Mouse (Mus musculus): ENCODE results near the gene Stkld1.
"Not testable (repeated sequence)": the region's sequence is repeated elsewhere in the genome, so short reads cannot be mapped to it uniquely, and the experiment has no call there.

The Stkld1 gene

DNA sequence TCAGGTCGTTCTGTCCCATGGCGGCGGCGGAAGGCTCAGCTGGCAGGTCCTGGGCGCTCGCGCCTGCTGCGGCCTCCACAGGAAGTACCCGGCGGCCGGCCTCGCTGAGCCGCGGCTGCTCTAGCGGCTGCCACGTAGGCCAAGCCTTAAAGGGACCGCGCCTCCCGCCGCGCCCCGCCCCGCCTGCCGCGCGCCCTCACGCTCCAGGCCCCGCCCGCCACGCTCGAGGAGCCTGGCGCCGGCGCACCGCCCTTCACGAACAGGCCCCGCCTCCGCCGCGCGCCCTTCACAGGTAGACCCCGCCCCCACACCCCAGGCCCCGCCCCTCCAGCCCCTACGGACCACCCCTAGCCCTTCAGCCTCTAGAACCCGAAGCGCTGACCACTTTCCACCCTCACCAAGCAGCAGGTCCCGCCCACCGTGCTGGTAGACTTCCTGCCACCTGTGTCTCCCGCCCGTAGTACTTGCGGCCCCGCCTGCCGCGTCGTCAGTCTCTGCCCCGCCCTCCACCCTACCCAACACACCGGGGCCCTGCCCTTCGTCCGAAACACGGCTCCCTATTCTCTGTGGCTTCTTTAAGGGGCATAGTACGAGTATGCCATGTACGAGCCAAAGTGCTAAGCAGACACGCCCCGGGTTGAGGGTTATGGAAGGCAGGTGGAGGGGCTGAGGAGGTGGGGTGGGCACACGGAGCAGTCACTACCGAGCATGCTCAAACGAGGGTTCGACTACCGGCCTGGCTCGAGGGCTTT, at the start of gene Stkld1, which contains the start of gene Surf4:
Gene Stkld1, plus strand, starts transcription at position 744 of the 752 bp plus-strand sequence.
Gene Surf4, minus strand, starts transcription at position 625 of the 752 bp plus-strand sequence.
- DNase-seq (ENCODE audit: low read depth, low spot score), result peak; percentile 75

DNA sequence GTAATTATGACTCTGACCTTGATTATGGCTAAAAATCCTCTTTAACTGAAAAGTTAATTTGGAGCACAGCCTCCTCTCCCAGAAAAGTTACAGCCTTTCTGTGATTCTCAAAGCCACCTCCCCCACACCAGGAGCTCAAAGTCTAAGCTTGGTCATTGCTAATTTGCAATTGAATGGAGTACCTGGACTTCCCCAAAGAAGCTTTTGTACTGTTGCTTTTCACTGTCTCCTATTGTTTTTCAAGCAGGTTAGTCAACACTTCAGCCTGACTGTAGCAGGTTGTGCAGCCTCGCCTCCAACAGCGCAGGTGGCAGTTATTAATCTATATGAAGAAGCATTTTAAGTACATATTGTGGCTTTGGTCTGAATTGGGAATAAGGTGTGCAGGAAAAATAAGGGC, 48.3 kb upstream of the Stkld1 start:
- not testable (repeated sequence) for DNase-seq (ENCODE audit: low read depth, low spot score)

DNA sequence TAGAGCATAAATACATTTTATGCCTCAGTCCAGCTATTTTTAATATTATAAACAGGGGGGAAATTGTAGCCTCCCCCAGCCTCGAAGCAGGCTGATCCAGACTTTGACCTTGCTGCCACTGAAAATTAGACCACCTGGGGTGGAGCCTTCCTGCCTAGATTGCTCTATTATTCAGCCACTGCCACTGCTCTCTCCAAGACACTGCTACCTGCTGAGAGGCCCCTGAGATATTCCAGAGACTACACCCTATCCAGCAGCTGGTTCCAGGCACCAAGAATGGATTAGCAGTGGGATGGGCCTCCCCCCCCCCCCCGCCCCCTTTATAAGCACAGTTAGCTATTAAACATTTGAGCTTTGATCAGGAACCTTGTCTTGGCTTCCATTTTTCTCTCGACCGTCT, 47.7 kb upstream of the Stkld1 start:
- DNase-seq (ENCODE audit: low read depth, low spot score), result not testable (repeated sequence)

DNA sequence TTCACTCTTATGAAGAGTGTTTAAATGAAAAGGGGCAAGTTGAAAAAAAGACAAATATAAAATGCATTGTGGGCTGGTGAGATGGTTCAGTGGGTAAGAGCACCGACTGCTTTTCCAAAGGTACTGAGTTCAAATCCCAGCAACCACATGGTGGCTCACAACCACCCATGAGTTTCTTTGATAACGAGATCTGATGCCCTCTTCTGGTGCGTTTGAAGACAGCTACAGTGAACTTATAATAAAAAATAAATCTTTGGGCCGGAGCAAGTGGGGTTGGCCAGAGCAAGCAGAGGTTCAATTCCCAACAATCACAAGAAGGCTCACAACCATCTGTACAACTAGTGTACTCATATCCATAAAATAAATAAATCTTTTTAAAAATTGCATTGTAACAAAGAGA, 37.9 kb upstream of the Stkld1 start:
- no peak for DNase-seq (ENCODE audit: low read depth, low spot score)

DNA sequence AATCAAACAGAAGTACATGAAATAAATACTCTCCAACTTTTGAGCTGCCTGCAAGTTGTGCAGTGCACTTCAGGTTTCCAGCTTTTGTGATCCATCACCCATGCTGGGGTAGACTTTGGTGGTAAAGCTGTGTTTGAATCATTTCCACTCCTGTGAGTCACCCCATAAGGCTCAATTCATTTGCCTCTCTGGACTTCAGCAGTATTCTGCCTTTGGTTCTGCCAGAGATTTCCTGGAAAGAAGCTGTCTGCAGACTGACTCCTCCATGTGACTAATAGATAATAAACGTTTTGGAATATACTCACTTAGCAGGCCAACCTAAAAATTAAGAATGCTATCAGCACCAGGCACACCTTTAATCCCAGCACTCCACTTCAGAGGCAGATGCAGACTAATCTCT, 33.1 kb upstream of the Stkld1 start:
- no peak for DNase-seq (ENCODE audit: low read depth, low spot score)

DNA sequence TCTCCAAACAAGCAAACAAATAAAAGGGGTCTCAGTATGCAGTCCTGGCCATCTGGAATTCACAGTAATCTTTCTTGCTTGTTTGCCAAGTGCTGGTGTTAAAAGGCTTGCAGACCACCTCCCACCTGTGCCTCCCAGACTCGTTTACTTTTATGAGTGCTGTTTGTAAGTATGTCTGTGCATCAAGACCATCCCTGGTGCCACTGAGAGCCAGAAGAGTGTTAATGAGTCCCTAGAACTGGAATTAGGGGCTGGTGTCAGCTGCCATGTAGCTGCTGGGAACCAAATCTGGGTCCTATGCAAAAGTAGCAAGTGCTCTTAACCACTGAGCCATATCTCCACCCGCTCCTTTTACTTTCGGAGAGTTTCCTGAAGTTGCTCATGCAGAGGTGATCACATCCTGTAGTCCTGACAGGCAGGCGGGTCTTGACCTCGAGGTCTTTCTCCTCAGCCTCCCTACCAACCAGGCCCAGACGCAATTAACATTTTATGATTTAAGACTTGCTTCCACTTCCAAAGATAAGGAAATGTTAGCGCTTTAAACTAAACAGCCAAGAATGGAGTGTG, 31.9 kb upstream of the Stkld1 start:
- DNase-seq (ENCODE audit: low read depth, low spot score), result no peak

DNA sequence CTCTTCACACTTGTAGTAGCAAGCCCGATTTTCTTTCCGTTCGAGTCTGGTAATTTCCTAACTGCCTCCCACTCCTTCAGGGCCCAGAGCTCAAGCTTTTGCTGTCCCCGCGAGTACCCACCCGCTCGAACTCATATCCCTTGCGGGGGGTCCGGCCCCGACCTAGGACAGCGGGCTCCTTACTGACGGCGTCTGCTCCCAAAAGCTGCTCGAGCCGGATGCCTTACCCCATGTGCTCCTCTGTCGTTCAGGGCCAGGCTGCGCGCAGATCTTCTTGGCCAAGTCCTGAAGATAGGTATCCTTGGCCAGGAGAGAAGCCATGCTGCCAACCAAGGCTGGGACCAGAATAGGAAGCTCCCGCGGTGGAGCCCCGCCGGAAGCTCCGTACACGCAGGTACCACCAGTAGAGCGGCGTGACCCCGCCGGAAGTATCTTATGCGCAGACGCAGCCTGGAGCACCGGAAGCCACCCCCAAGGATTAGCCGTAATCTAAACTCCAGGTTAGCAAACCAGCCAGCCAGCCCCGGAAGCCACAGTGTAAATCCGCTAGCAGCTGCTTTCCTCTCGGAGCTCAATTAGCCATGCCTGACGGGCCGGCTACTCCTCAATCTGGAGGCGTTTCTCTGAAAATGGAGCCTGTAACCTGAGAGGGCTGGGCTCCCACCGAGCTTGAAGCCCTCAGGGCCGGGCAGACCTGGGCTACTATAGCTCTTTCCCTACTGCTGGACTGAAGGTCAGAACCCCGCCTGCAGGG, 31.2 kb upstream of the Stkld1 start, which contains the start of gene Surf6:
Gene Surf6, minus strand, starts transcription at position 413 of the 754 bp plus-strand sequence.
- peak; percentile 98 for DNase-seq (ENCODE audit: low read depth, low spot score)

DNA sequence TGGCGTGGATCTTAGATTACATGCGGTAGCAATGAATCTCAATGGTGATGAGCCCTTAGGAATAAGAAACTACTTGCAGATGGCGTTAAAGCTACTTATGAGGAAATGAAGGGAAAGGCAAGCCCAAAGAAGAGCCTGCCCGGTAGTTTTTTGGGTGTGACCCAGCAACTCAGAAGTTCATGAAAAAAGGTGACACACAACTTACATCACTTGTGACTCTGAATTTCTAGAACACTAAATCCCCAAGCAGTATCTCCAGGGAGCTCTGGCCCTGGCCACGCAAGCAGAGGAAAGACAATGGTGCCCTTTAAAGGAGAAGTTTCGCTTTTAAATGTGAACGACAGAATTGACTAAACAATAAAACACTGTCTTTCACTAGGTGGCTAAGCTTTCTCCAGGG, 30.5 kb upstream of the Stkld1 start:
- DNase-seq (ENCODE audit: low read depth, low spot score), result no peak

DNA sequence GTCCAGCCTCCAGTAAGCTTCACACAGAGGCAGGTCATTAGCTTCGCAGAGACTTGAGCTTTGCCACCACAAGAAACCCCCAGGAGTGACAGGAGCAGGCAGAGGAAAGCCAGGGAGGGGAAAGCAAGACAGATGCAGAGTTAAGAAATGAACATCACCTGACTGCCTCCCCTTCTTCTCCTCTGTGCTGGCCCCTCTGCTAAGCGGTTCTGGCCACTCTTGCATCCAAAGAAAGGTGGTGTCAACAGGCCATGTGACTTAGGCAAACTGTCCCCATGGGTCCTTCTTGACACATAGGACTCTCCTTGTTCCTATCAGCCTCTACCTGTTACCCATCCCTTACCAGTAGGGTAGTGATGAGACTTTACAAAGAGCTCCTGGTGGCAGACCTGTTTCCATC, 27.9 kb upstream of the Stkld1 start:
- DNase-seq (ENCODE audit: low read depth, low spot score), result no peak

DNA sequence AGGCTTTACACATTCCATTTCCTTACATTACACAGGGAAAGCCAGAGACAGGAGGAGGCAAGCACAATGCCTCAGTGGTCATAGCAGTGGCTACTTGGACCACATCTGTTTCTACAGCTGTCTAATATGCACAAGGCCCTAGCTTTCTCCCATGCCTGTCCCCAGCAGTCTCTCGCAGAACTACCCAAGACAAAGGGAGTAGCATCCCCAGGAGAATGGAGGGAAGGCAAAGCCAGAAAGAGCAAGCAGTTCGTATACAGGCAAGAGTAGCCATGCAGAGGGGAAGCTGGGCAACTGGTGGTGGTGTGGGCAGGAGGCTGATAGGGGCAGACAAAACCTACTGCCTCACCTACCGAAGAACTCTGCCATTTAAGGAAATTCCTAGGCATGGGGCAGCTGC, 27.4 kb upstream of the Stkld1 start:
- no peak for DNase-seq (ENCODE audit: low read depth, low spot score)

DNA sequence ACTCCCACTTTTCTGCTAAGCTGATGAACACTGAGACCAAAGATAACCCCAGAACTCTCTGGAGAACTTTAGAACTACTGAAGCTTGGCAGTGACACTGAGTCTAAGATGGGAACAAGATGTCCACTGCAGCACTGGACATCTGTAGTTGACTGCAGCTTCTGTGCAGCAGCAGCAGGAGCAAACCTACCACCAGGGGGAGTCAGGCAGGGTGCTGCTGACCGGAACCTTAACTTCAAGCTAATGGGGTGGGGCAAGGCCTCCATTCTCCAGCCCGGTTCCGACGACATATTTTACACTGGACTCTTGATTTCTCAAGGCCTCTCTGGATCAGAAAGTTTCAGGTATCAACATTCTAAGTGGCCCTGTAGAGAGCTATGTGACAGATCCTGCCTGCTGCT, 26.7 kb upstream of the Stkld1 start:
- DNase-seq (ENCODE audit: low read depth, low spot score), result no peak

DNA sequence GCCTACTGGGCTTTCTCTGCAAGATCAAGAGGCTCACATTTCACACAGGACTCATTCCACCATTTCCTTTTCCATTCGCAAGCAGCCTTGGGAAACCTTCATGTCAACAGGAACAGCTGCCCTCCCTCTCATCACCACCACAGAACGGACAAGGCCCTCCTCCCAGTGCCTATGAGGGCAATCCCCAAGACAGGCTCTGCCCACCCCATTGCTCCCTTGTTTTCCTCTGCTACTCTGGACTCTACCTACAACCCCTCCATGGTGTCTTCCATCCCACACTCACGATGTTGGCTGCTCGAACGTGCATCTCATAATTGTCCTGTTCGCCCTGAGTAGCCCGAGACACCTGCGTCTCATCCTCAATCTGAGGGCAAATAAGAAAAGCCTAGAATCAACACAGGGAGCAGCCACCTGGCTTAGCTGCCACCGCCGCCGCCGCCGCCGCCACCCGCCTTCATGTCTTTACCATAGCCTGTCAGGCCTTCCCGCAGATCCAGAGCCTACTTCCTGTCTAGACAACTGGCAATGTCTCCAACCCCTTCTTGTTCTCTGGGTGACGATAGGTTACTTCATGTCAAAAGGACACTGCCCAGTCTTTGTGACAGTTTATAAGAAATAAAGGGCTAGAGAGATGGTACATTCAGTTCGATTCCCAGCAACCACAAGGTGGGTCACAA, 25.0 kb upstream of the Stkld1 start:
- DNase-seq (ENCODE audit: low read depth, low spot score), result no peak

DNA sequence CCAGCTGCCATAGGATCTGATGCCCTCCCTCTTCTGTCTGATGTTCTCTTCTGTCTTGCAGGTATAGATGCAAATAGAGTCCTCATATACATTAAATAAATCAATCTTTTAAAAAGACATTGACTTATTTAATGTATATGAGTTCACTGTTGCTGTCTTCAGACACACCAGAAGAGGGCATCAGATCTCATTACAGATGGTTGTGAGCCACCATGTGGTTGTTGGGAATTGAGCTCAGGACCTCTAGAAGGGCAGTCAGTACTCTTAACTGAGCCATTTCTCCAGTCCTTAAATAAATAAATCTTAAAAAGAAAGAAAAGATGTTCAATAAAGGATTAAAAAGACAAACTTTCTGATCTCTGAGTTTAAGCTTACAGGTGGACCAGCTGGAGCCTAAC, 24.5 kb upstream of the Stkld1 start:
- no peak for DNase-seq (ENCODE audit: low read depth, low spot score)

DNA sequence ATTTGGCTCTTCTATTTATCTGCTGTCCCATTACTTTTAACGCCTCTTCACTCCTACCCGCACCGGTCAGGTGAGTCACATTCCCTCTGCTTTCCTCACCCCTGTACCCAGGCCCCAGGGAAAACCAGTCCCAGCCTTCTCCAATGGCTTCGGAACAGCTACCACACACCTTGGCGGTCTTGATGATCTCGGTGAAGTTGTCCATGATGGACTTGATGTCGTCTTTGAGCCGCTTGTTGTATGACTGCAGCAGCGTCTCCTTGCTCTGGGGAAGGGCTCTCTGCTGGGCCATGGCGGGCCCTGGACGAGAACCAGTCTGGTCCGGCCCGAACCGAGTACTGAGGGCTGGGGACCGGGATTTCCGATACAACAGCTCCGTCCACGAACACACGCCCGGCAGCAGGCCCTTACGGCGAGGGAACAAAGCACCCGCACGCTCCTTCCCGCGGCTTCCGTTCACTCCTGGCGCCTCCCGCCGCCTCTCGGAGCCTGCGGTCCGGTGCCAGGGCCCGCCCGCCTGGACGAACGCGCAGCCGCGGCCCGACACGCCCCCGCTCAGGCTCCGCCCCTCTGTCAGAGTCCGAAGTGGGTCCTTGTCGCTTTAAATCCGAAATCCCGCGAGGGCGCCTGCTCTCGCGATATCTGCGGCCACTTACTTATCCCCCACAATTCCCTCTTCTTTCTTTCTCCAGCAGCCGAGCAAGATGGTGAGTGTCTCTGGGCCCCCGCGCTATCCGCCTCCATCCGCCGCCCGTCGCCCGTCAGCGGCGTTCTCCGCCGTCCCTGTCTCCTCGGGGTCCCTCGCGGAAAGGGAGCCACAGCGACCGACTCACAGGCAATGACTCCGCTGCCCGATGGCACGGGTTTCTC, 23.5 kb upstream of the Stkld1 start, which contains the start of the genes Med22 and Rpl7a:
Gene Med22, minus strand, starts transcription at position 554 of the 870 bp plus-strand sequence.
Gene Rpl7a, plus strand, starts transcription at position 641 of the 870 bp plus-strand sequence.
- peak; percentile 97 for DNase-seq (ENCODE audit: low read depth, low spot score)

DNA sequence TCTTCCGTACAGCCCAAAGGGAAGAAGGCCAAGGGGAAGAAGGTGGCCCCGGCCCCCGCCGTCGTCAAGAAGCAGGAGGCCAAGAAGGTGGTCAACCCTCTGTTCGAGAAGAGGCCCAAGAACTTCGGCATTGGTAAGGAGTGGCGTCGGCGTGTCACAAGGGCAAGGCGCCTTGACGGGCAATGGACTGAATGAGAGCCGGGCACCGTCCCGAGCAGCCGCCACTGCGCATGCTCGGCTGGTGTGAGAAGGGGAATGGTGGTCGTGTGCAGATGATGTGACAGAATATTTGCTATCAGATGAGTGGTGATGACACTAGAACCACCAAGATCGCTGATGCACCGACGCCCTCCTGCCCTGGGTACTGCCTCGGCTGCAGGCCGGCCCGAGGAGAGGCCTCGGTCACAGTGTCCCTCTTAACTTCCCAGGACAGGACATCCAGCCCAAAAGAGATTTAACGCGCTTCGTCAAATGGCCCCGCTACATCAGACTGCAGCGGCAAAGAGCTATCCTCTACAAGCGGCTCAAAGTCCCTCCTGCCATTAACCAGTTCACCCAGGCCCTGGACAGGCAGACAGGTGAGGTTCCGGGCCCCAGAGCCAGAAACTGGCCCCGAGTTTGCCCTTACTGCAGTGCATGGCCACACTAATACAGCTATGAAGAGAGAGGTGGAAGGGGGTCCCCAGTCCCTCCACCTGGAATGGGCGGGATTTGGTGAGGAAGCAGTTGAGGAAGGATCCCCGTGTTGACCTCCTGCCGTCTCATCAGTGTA, 22.7 kb upstream of the Stkld1 start:
- DNase-seq (ENCODE audit: low read depth, low spot score), result no peak

DNA sequence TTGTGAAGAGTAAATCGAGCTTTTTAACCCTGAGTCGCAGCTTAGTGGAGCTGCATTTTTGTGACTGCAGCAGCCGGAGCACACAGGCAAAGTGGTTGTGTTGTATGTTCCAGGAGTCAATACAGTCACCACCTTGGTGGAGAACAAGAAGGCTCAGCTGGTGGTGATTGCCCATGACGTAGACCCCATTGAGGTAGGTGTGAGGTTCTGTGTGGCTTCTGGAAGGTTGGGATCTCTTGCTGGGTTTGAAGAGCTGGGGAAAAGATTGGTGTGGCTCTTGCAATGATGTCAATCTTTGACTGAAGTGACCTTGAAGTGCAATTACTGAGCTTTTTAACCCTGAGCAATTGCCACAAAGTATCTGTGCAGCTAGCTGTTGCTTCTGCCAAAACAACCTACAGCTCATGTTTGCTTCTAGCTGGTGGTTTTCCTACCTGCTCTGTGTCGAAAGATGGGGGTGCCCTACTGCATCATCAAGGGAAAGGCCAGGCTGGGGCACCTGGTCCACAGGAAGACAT, 21.5 kb upstream of the Stkld1 start:
- no peak for DNase-seq (ENCODE audit: low read depth, low spot score)

DNA sequence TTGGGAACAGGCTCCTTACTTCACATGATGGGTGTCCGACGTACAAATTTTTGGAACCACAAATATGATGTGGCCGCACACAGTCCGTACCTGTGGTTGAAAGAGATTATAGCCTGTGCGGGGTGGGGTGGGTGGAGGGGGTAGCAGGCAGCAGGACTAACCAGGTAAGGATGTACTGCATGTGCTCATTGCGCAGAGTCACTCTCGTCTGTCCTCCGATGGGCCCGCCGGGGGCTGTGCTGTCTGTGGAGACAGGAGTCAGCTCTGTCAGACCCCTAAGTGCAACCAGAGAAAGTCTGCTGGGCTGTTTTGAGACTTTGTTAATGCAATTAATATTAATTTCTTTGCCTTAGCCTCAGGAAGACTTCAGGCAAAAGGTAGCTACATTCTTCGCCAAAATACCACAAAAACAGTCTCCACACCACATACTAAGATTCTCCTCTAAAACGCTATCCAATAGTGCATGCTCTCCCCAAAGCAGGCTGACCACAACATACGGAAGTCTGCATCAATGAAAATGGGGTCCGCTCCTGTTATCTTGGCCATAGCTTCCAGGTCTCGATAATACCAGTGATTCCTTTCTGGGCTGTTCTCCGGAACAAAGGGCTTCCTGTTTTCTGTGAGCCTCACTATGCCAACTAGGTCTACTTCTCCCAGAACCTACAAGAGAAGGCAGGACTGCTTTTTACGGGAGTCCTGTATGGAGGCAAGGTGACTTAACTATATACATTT, 20.3 kb upstream of the Stkld1 start:
- DNase-seq (ENCODE audit: low read depth, low spot score), result no peak

DNA sequence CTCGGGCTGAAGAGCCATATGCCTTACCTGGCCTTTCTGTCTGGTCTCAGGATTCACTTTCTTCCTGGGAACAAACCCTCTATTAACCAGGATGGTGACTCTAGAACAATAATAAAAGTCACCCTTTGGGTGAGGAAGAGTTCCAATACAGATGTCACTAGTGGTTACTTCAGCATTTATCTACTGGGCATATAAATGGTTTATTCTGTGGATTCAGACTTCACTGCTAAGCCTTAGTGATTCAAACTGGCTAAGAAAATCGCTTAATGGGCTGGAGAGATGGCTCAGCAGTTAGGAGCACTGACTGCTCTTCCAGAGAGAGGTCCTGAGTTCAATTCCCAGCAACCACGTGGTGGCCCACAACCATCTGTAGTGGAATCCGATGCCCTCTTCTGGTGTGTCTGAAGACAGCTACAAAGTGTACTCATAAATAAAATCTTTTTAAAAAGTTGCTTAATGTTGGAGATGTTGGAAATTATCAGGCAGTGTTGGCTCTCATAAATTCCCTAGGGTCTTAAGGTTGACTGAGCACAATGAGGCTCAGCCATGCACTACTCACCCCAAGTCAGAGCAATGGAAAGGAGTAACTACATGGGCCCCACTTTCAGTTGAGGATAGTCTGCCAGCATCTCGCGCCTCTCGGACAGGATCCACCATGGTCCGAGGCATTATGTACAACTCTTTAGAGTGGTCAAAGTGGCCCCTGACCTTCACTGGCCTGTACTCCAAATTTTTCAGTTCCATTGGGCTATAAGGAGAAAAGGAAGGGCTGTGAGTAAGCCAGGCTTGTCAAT, 19.5 kb upstream of the Stkld1 start:
- no peak for DNase-seq (ENCODE audit: low read depth, low spot score)
